Mouse (Mus musculus) frontal cortex, adult (tissue): ENCODE results near the gene Gm9945.
A peak's percentile ranks its signal among the peaks of the same experiment; 100 is the strongest.

ENCODE experiments used
- ATAC-seq: cut with Nextera tagmentation; 2 replicates; pipeline ENCODE4 v1.9.2; 2017; ENCODE audit warnings: mild to moderate bottlenecking, moderate library complexity, mixed read lengths; ENCODE audit not compliant: low TSS enrichment

Gene Gm9945

DNA sequence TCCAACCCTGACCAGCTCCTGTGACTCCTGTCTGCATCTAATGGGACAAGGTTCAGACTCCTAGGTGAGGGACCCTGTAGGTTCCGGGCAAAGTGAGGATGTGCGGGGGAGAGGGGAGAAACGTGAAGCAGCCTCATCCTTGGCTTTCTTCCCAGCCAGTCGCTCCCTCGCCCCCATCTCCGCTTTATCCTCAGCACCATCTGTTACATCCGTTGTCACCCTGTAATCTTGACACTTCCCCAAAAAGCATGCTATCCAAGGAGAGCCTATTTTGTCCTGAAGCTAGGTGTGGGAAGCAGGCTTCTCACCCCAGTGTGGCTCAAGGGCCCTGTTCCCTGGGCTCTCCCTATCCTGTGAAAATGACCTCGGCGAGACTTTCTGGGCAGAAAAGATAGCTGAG, 43.0 kb downstream of the Gm9945 start:
- peak; percentile 32; the same call in 1 of the 2 replicates for ATAC-seq

DNA sequence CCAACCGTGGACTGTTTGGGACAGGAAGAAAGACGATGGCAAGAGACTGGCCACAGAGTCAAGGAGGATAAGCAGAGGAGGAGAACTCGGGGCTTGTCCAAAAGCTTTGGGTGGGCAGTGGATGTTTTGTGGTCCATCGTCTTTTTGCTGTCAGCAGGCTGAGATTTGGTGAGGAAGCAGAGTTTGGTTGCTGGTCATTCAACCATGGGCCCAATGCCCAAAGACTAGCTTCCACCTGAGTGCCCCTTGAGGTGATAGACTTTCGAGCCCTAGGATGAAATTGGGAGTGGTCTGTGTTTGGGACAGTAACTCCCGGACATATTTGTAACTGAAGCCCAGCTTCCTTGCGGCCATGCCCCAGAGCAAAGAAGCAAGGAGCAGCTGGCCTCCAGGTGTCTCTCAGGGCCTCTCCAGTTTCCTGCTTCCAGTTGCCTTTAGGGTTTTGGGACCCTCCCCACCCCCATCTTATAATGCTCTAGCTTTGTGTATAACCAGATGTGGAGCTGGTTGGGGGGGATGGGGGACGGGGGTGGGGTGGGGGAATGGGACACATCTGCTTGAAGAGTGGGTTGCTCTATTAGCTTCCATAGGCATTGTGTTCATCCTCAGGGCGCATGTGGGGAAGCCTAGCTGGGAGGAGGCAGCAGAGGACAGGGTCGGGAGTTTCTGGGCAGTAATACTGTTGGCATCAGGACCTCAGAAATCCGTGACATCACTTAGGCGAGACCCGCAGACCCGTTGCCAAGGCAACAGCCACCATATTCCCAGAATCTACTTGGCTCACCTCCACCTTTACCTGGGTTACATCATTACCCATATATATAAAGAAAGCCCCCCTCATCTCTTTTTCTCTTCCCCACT, 43.8 kb downstream of the Gm9945 start:
- no peak for ATAC-seq

DNA sequence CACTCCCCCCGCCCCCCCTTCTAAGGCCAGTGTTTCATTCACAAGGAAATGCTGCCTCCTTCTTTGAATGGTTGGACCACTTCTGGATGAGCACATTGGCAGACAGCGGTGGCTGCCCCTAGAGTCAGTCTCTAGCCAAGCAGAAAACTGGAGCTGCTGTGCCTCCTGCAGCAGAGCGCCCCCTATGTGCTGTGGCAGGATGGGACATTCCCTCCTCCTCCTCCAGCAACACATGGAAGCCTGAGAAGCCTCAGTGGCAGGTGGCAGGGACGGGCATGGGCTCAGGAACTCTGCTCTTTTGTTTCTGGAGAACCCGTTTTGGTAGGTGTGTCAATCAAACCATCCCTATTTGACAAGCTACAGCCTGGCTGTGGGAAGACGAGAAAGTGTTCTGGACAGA, 44.9 kb downstream of the Gm9945 start:
- no peak for ATAC-seq

DNA sequence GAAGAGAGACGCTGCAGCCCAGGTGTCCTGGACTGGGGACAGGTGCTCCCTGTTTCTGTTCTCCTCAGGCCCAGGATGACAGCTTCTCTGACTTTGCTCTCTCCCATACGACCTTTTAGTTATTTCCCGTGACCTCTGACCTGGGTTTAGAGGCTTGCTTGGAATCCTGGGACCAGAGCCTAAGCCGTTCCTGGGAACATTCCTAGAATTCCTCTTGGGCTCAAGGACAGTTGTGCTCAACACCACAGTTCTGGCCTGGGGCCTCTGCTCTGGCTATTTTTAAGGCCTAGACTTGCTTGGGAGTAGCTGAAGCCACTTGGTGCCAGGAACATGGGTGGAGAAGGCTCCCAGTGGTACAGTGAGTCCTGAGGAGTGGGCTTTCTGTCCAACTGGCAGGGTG, 45.5 kb downstream of the Gm9945 start:
- no peak for ATAC-seq

DNA sequence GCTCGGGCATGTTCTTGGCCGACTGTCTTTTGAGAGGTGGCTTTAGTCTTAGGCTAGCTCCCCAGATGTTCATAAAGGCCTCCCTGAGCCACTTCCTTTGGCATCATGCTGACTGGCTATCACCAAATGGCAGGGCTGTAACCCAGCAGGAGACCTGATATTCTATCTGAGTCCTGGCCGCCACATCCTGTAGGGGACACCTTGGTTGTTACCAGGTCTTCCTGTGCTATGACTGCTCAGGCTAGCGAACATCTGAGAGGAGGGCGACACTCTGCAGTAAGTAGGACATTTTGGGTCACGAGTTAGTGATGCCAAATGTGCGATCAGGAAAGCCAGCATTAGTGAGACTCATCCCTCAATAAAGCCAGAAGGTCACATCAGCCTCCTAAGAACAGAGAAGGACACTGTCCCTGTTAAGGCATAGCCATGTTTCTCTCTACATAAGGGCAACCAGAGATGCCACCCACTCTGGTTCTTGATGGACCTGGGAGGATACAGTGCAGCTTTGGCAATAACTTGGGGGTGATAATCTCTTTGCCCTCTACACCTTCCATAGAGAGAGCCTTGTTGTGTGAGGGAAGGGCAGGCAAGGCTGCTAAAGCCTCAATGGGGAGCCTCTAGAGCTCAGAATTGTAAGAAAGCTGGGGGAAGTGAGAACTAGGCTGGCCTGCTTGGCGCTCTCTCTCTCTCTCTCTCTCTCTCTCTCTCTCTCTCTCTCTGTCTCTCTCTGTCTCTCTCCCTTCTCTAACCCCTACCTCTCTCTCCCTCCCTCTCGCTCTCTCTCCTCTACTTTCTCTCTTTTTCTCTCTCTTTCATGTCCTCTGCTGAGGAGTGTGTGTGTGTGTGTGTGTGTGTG, 48.7 kb downstream of the Gm9945 start:
- peak; percentile 39 for ATAC-seq

DNA sequence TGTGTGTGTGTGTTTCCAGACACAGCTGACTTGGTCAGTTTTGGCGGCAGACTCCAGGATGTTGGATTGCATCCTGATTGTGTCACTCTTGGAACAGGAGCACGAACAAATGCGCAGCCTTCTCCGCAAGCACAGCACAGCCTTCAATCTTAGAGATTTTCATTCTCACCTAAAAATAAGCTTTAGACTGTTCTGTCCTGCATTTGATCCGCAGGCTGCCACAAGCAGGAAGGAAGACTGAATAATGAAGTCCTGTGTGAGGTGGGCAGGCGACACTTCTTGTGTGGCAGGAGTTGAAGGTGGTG, 49.2 kb downstream of the Gm9945 start:
- peak; percentile 55 for ATAC-seq

DNA sequence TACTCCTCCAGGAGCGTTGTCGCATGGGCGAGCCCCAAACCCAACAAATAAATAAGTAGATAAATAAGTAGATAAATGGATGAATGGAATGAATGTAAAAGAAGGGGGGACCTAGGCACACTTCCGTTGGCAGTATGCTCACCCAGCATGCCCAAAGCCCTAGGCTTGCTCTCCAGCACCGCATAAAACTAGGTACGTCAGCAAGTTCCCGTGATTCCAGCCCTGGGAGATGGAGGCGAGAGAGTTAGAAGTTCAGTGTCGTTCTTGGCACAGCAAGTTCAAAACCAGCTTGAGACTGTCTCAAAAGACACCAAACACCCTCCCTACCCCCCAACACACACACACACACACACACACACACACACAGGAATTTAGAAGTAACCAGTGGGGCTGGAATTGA, 50.0 kb downstream of the Gm9945 start:
- no peak for ATAC-seq
